Mouse (Mus musculus) ES-E14 (cell line): ENCODE data around the gene Cic.

ENCODE experiments used
- CHD2 ChIP-seq: IDR thresholded peaks from 2 replicates; pipeline ENCODE4 v1.6.1; 2014; ENCODE audit warnings: mild to moderate bottlenecking, low read depth, low read length, inconsistent platforms
- MAFK ChIP-seq: IDR thresholded peaks from 2 replicates; pipeline ENCODE4 v1.6.1; 2014; ENCODE audit warnings: mild to moderate bottlenecking, low read depth, low read length, inconsistent platforms; ENCODE audit not compliant: insufficient read depth
- ZNF384 ChIP-seq: IDR thresholded peaks from 2 replicates; pipeline ENCODE4 v1.6.1; 2012; ENCODE audit warnings: low read depth, low read length, inconsistent platforms

GRCm38 (mm10) chr7:25250141-25250972 is 17.1 kb upstream of the Cic start, which contains the start of gene Erf:
- no peak for TF ChIP-seq CHD2
- TF ChIP-seq MAFK = no peak
- no peak for TF ChIP-seq ZNF384
